Mouse (Mus musculus) neural tube, embryonic 15.5 days (tissue): ENCODE measurements at regions not wholly inside any gene's neighbourhood (a gene's known extent, or its start where the extent isn't known, plus 50 kb on each side); places are given as distances from the start of the nearest gene placed in this dataset.

ENCODE experiments used
- ATAC-seq: fragments of 200-750 bp; cut with Nextera tagmentation; 2 replicates; pipeline ENCODE4 v1.8.0; 2017; ENCODE audit warnings: mild to moderate bottlenecking, moderate TSS enrichment, moderate library complexity; ENCODE audit not compliant: low FRiP score
- H3K27ac ChIP-seq: fragments of 300-500 bp; sonication (generic); replicated peaks from 2 replicates; pipeline ENCODE4 v1.5.1; 2015; ENCODE audit warnings: mild to moderate bottlenecking, inconsistent platforms
- H3K27me3 ChIP-seq: fragments of 300-500 bp; sonication (generic); replicated peaks from 2 replicates; pipeline ENCODE4 v1.6.1; 2015; ENCODE audit warnings: inconsistent platforms
- H3K36me3 ChIP-seq: fragments of 300-500 bp; sonication (generic); 2 replicates; pipeline ENCODE4 v1.6.1; 2015; ENCODE audit warnings: inconsistent platforms
- H3K4me1 ChIP-seq: fragments of 300-500 bp; sonication (generic); 2 replicates; pipeline ENCODE4 v1.6.1; 2015; ENCODE audit warnings: inconsistent platforms
- H3K4me2 ChIP-seq: fragments of 300-500 bp; sonication (generic); 2 replicates; pipeline ENCODE4 v1.6.1; 2015; ENCODE audit warnings: inconsistent platforms, mild to moderate bottlenecking, moderate library complexity
- H3K4me3 ChIP-seq: fragments of 300-500 bp; sonication (generic); replicated peaks from 2 replicates; pipeline ENCODE4 v1.5.1; 2015; ENCODE audit warnings: mild to moderate bottlenecking, inconsistent platforms
- H3K9ac ChIP-seq: fragments of 300-500 bp; sonication (generic); replicated peaks from 2 replicates; pipeline ENCODE4 v1.6.1; 2015; ENCODE audit warnings: mild to moderate bottlenecking, inconsistent platforms
- H3K9me3 ChIP-seq: fragments of 300-500 bp; sonication (generic); replicated peaks from 2 replicates; pipeline ENCODE4 v1.6.1; 2016; ENCODE audit warnings: inconsistent platforms
- WGBS: fragments of 180-500 bp; shearing (Covaris S2); methylation state at CpG from one replicate; pipeline ENCODE4 v1.1.7; 2015; ENCODE audit warnings: mixed read lengths; 5-methylcytosine and 5-hydroxymethylcytosine counted together

DNA sequence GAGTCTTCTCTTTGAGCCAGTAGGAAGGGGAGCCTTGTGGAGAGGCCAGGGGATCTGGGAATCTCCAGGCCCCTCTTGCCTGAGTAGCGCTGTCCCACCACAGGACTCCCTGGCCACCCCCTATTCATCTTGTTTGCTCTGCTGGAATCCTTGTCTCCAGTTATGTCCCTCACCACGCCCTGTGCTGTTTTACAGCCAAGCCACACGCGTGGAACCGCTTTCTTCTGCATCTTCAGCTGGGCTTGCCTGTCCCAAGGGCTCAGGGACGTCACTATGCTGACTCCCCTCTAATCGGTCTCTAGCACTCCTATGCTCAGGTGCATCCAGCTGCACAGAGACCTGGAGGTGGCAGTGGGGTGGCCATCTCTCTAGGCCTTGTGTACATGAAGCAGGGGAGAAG is 151.3 kb downstream of the Pja1 start:
- no peak for ATAC-seq
- peaks cover 41% of the 10 kb centered on the region for H3K27me3 ChIP-seq

GRCm38 (mm10) chrX:99319163-99319562 is 151.9 kb downstream of the Pja1 start:
- WGBS: 69% methylated on average over 6 of the region's 6 CpGs

More for the DNA sequence above, 151.3 kb downstream of the Pja1 start:
- 78% methylated on average over 7 of the region's 7 CpGs for WGBS
- Histone ChIP-seq H3K4me2 (no peak overlapping the region), H3K4me1 (no peaks in the 10 kb centered on the region), H3K36me3 (no peaks in the 10 kb centered on the region), H3K9ac (no peak overlapping the region), H3K27ac (no peak overlapping the region), H3K4me3 (no peak overlapping the region), H3K9me3 (no peaks in the 10 kb centered on the region)

DNA sequence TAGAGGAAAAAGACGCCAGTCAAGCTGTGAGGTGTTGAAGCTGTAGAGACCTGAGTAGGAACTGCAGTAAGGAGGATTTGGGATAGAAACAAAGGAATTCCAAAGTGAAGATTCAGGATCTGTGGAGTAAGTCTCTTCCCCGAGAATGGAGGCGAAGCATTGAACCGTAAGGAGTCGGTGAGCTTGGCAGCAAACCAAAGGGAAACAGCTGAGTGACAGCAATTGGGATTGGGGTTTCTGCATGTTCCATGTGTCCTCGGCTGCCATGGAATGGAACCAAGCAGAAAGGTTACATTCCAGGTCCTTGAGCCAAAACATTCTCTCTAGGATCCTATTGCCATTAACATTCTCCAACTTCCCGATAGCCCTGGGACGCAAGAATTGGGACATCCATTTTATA is 152.9 kb downstream of the Pja1 start:
- WGBS: 76% methylated on average over 8 of the region's 8 CpGs
- Histone ChIP-seq H3K4me2 (no peak overlapping the region), H3K36me3 (no peaks in the 10 kb centered on the region), H3K27ac (no peak overlapping the region), H3K9me3 (no peaks in the 10 kb centered on the region), H3K27me3 (peaks cover 44% of the 10 kb centered on the region), H3K4me3 (no peak overlapping the region), H3K9ac (no peak overlapping the region), H3K4me1 (no peaks in the 10 kb centered on the region)
- no peak for ATAC-seq

More at GRCm38 (mm10) chrX:99319163-99319562, 151.9 kb downstream of the Pja1 start:
- no peak overlapping the region for H3K4me3 ChIP-seq
- H3K9ac ChIP-seq: no peak overlapping the region
- no peaks in the 10 kb centered on the region for H3K4me1 ChIP-seq
- ATAC-seq: no peak
- peaks cover 41% of the 10 kb centered on the region for H3K27me3 ChIP-seq
- H3K36me3 ChIP-seq: no peaks in the 10 kb centered on the region
- no peak overlapping the region for H3K4me2 ChIP-seq
- H3K9me3 ChIP-seq: no peaks in the 10 kb centered on the region
- no peak overlapping the region for H3K27ac ChIP-seq

DNA sequence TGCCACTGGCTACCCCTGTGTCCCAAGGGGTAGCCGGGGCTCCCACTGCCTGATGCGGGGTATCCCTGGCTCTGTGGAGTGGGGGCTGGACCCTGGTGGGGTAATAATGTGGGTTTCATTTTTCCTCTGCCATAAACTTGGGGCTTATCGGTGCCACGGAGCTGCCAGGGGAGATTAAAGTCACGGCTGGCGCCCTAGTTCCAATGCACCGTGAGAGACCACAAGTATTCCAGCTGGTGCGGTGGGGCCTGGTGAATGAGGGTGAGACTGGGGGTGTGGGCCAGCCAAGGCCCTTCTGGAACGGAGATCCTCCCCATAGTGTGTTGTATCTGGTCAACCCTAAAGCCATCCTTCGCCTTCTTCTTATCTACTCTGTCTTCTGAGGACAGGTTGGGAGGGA is 153.3 kb downstream of the Pja1 start:
- Histone ChIP-seq H3K36me3 (no peaks in the 10 kb centered on the region), H3K9ac (no peak overlapping the region), H3K4me2 (no peak overlapping the region), H3K4me1 (no peaks in the 10 kb centered on the region), H3K27me3 (peaks cover 44% of the 10 kb centered on the region), H3K9me3 (no peaks in the 10 kb centered on the region), H3K4me3 (no peak overlapping the region), H3K27ac (no peak overlapping the region)
- 80% methylated on average over 10 of the region's 10 CpGs for WGBS
- no peak for ATAC-seq

GRCm38 (mm10) chrX:99316410-99317056 is 154.5 kb downstream of the Pja1 start:
- Histone ChIP-seq H3K4me1 (no peaks in the 10 kb centered on the region), H3K9me3 (no peaks in the 10 kb centered on the region), H3K27me3 (peaks cover 44% of the 10 kb centered on the region), H3K27ac (no peak overlapping the region), H3K4me2 (no peak overlapping the region), H3K4me3 (no peak overlapping the region), H3K36me3 (no peaks in the 10 kb centered on the region), H3K9ac (no peak overlapping the region)
- no peak for ATAC-seq
- 51% methylated on average over 4 of the region's 4 CpGs for WGBS

GRCm38 (mm10) chrX:99299110-99299509 is 163.2 kb downstream of the Efnb1 start:
- H3K9me3 ChIP-seq: no peaks in the 10 kb centered on the region
- H3K27ac ChIP-seq: no peak overlapping the region
- WGBS: 31% methylated on average over 6 of the region's 6 CpGs
- no peak overlapping the region for H3K4me3 ChIP-seq
- no peaks in the 10 kb centered on the region for H3K4me1 ChIP-seq
- ATAC-seq: no peak
- peaks cover 28% of the 10 kb centered on the region; the same call in 1 of the 2 replicates for H3K27me3 ChIP-seq
- H3K36me3 ChIP-seq: no peaks in the 10 kb centered on the region
- no peak overlapping the region for H3K9ac ChIP-seq
- H3K4me2 ChIP-seq: no peak overlapping the region

- H3K36me3 ChIP-seq: no peaks in the 10 kb centered on the region
- H3K9ac ChIP-seq: no peak overlapping the region
- no peak overlapping the region for H3K4me2 ChIP-seq
- H3K4me3 ChIP-seq: no peak overlapping the region
- peaks cover 45% of the 10 kb centered on the region for H3K27me3 ChIP-seq
- H3K27ac ChIP-seq: no peak overlapping the region
- peaks cover 6% of the 10 kb centered on the region; the same call in 1 of the 2 replicates for H3K4me1 ChIP-seq
- 77% methylated on average over 8 of the region's 8 CpGs for WGBS
- ATAC-seq: no peak
- no peaks in the 10 kb centered on the region for H3K9me3 ChIP-seq
These were observed 158.8 kb downstream of the Efnb1 start for GRCm38 (mm10) chrX:99294726-99295125.

- H3K4me2 ChIP-seq: no peak overlapping the region
- no peak overlapping the region for H3K4me3 ChIP-seq
- ATAC-seq: no peak
- peaks cover 6% of the 10 kb centered on the region; the same call in 1 of the 2 replicates for H3K4me1 ChIP-seq
- H3K36me3 ChIP-seq: no peaks in the 10 kb centered on the region
- H3K9me3 ChIP-seq: no peaks in the 10 kb centered on the region
- no peak overlapping the region for H3K9ac ChIP-seq
- H3K27ac ChIP-seq: no peak overlapping the region
- H3K27me3 ChIP-seq: peaks cover 47% of the 10 kb centered on the region
- 69% methylated on average over 6 of the region's 6 CpGs for WGBS
These were observed 158.0 kb downstream of the Efnb1 start for GRCm38 (mm10) chrX:99293967-99294366.

- no peak for ATAC-seq
- H3K9me3 ChIP-seq: no peaks in the 10 kb centered on the region
- H3K4me3 ChIP-seq: no peak overlapping the region
- H3K36me3 ChIP-seq: no peaks in the 10 kb centered on the region
- no peak overlapping the region for H3K4me2 ChIP-seq
- WGBS: 63% methylated on average over 11 of the region's 11 CpGs
- peaks cover 6% of the 10 kb centered on the region; the same call in 1 of the 2 replicates for H3K4me1 ChIP-seq
- H3K27ac ChIP-seq: no peak overlapping the region
- H3K9ac ChIP-seq: no peak overlapping the region
- H3K27me3 ChIP-seq: peaks cover 53% of the 10 kb centered on the region
These were observed 156.8 kb downstream of the Efnb1 start for GRCm38 (mm10) chrX:99292758-99293157.

- Histone ChIP-seq H3K4me2 (no peak overlapping the region), H3K27ac (no peak overlapping the region), H3K36me3 (no peaks in the 10 kb centered on the region), H3K9ac (no peak overlapping the region), H3K27me3 (peaks cover 61% of the 10 kb centered on the region), H3K4me1 (peaks cover 6% of the 10 kb centered on the region; the same call in 1 of the 2 replicates), H3K4me3 (no peak overlapping the region), H3K9me3 (no peaks in the 10 kb centered on the region)
- WGBS: 38% methylated on average over 5 of the region's 5 CpGs
- 0 out of 2 replicates have a peak, but pooled peaks have one; percentile 6 for ATAC-seq
These were observed 156.0 kb downstream of the Efnb1 start for GRCm38 (mm10) chrX:99291965-99292364.

GRCm38 (mm10) chrX:99291423-99291963 is 155.6 kb downstream of the Efnb1 start:
- no peak overlapping the region; the same call in 1 of the 2 replicates for H3K27ac ChIP-seq
- no peak overlapping the region for H3K4me3 ChIP-seq
- H3K9me3 ChIP-seq: no peaks in the 10 kb centered on the region
- peak; percentile 77 for ATAC-seq
- no peak overlapping the region for H3K9ac ChIP-seq
- H3K36me3 ChIP-seq: no peaks in the 10 kb centered on the region
- peaks cover 6% of the 10 kb centered on the region; the same call in 1 of the 2 replicates for H3K4me1 ChIP-seq
- WGBS: 27% methylated on average over 9 of the region's 10 CpGs
- no peak overlapping the region for H3K4me2 ChIP-seq
- peaks cover 64% of the 10 kb centered on the region for H3K27me3 ChIP-seq

- ATAC-seq: no peak
- Histone ChIP-seq H3K9ac (no peak overlapping the region), H3K36me3 (no peaks in the 10 kb centered on the region), H3K4me3 (no peak overlapping the region), H3K4me2 (no peak overlapping the region), H3K9me3 (no peaks in the 10 kb centered on the region), H3K27ac (no peak overlapping the region), H3K4me1 (peaks cover 9% of the 10 kb centered on the region; the same call in 1 of the 2 replicates), H3K27me3 (peaks cover 61% of the 10 kb centered on the region)
- 82% methylated on average over 4 of the region's 4 CpGs for WGBS
These were observed 152.1 kb downstream of the Efnb1 start for GRCm38 (mm10) chrX:99287988-99288387.
